Mouse (Mus musculus) intestine, postnatal 0 days (tissue): Measurements from ENCODE around the gene Dst. TPM values are rescaled to one million over a fixed set of nuclear protein-coding genes. Genes with fewer than 3 reads are reported as not detected.

Experiments
- ATAC-seq: fragments of 200-750 bp; cut with Nextera tagmentation; 2 replicates; pipeline ENCODE4 v1.8.0; 2017; ENCODE audit warnings: mild to moderate bottlenecking, moderate TSS enrichment, moderate library complexity
- H3K27ac ChIP-seq: fragments of 300-500 bp; sonication (generic); 2 replicates; pipeline ENCODE4 v1.5.1; 2014; ENCODE audit warnings: mild to moderate bottlenecking, low read depth, low read length, moderate library complexity
- H3K27me3 ChIP-seq: fragments of 300-500 bp; sonication (generic); replicated peaks from 2 replicates; pipeline ENCODE4 v1.6.1; 2014; ENCODE audit warnings: low read length, mixed read lengths; ENCODE audit not compliant: control insufficient read depth, insufficient read depth
- H3K36me3 ChIP-seq: fragments of 300-500 bp; sonication (generic); 2 replicates; pipeline ENCODE4 v1.6.1; 2014; ENCODE audit warnings: mild to moderate bottlenecking, moderate library complexity; ENCODE audit not compliant: control insufficient read depth, insufficient read depth
- H3K4me1 ChIP-seq: fragments of 300-500 bp; sonication (generic); replicated peaks from 2 replicates; pipeline ENCODE4 v1.6.1; 2014; ENCODE audit warnings: antibody characterized with exemption, low read length, mixed read lengths; ENCODE audit not compliant: control insufficient read depth, insufficient read depth
- H3K4me2 ChIP-seq: fragments of 300-500 bp; sonication (generic); replicated peaks from 2 replicates; pipeline ENCODE4 v1.6.1; 2014; ENCODE audit warnings: low read depth, mild to moderate bottlenecking, moderate library complexity
- H3K4me3 ChIP-seq: fragments of 300-500 bp; sonication (generic); 2 replicates; pipeline ENCODE4 v1.5.1; 2014; ENCODE audit warnings: low read depth, low read length
- H3K9ac ChIP-seq: fragments of 300-500 bp; sonication (generic); 2 replicates; pipeline ENCODE4 v1.6.1; 2014; ENCODE audit warnings: mild to moderate bottlenecking, low read depth, low read length
- H3K9me3 ChIP-seq: fragments of 300-500 bp; sonication (generic); 2 replicates; pipeline ENCODE4 v1.6.1; 2016; ENCODE audit warnings: mixed run types; ENCODE audit not compliant: control insufficient read depth
- CTCF ChIP-seq: sonication (generic); IDR thresholded peaks from 2 replicates; pipeline ENCODE4 v1.5.1; 2016; ENCODE audit warnings: low read depth, mild to moderate bottlenecking, control low read depth, antibody characterized with exemption, moderate library complexity
- WGBS: fragments of 180-500 bp; shearing (Covaris S2); extraction: QIAGEN DNeasy Blood & Tissue Kit; methylation state at CpG from one replicate; pipeline ENCODE4 v1.1.7; 2014; 5-methylcytosine and 5-hydroxymethylcytosine counted together
- polyA plus RNA-seq: library from polyadenylated mRNA; unstranded; fragments of >200 nt; fragmentation: Nextera tagmentation; extraction: Ambion mirVana; gene quantifications from 2 replicates; pipeline ENCODE4 v1.2.1, GENCODE M21; 2015

Gene Dst
- polyA plus RNA-seq, 1 experiment from 2014 or later, result 19.0 TPM

GRCm38 (mm10) chr1:34201483-34201882, 293.5 kb downstream of the Dst start:
- no peak for ATAC-seq
- 37% methylated on average over 4 of the region's 4 CpGs for WGBS
- peak; percentile 73 for TF ChIP-seq CTCF

GRCm38 (mm10) chr1:34211704-34212103, 303.7 kb downstream of the Dst start:
- Histone ChIP-seq H3K27ac (no peak overlapping the region), H3K36me3 (peaks cover 38% of the 10 kb centered on the region), H3K4me2 (no peak overlapping the region), H3K4me3 (no peak overlapping the region), H3K4me1 (no peaks in the 10 kb centered on the region), H3K9me3 (no peaks in the 10 kb centered on the region), H3K27me3 (no peaks in the 10 kb centered on the region), H3K9ac (no peak overlapping the region)
- WGBS, result 84% methylated on average over 3 of the region's 3 CpGs
- ATAC-seq, result no peak
- no peak for TF ChIP-seq CTCF

More at GRCm38 (mm10) chr1:34201483-34201882, 293.5 kb downstream of the Dst start:
- no peaks in the 10 kb centered on the region for H3K4me1 ChIP-seq
- peaks cover 65% of the 10 kb centered on the region for H3K36me3 ChIP-seq
- no peak overlapping the region for H3K27ac ChIP-seq
- H3K4me3 ChIP-seq, result no peak overlapping the region
- no peak overlapping the region for H3K9ac ChIP-seq
- no peaks in the 10 kb centered on the region for H3K9me3 ChIP-seq
- no peak overlapping the region for H3K4me2 ChIP-seq
- no peaks in the 10 kb centered on the region for H3K27me3 ChIP-seq

DNA sequence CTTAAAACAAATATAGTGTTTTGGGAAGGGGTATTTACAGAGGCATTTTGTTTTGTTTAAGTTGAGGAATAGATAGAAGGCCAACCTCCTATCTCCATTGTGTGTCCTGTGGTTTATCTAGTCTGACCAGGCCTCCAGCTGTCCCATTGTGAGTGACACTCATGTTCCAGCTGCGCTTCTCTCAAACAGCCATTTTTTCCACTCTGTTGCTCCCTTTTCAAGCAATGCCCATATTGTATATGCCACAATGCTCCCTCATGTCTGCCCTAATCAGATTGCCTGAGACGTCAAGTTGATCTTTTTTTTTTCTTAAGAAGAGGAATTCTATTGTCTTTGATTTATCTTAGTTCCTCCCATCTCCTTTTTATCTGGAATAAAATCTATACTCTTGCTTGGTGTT, 308.4 kb downstream of the Dst start:
- Histone ChIP-seq H3K27ac (no peak overlapping the region), H3K9me3 (no peaks in the 10 kb centered on the region), H3K27me3 (no peaks in the 10 kb centered on the region), H3K4me1 (no peaks in the 10 kb centered on the region), H3K36me3 (peaks cover 49% of the 10 kb centered on the region), H3K9ac (no peak overlapping the region), H3K4me3 (no peak overlapping the region), H3K4me2 (no peak overlapping the region)
- no peak for TF ChIP-seq CTCF
- no peak for ATAC-seq
- WGBS, result 78% methylated on average over 2 of the region's 2 CpGs

- no peak overlapping the region for H3K27ac ChIP-seq
- no peak overlapping the region for H3K9ac ChIP-seq
- H3K9me3 ChIP-seq, result no peaks in the 10 kb centered on the region
- ATAC-seq, result peak; percentile 59; the same call in 1 of the 2 replicates
- no peaks in the 10 kb centered on the region for H3K4me1 ChIP-seq
- 27% methylated on average over 6 of the region's 6 CpGs for WGBS
- H3K4me2 ChIP-seq, result no peak overlapping the region
- no peak overlapping the region for H3K4me3 ChIP-seq
- peaks cover 45% of the 10 kb centered on the region for H3K36me3 ChIP-seq
- peak; percentile 98 for TF ChIP-seq CTCF
- no peaks in the 10 kb centered on the region for H3K27me3 ChIP-seq
Observed at GRCm38 (mm10) chr1:34218323-34218722, 310.3 kb downstream of the Dst start.

DNA sequence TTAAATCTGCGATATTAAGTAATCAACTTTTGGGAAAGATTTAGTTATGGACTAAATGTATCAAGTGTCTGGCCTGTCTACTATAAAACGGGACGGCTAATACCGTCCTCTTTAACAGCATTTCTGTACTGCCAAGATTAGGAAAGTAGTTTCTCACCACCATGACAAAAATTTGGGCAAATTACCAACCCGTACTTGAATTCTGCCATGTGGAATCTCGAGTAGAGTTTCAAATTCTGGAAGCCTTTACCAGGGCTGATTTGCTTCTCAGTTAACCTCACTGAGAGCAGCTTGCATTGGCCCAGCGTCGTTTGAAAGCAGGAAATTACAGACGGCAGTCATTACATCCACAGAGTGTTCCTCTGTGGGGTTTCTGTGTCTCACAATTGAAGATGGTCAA, 310.8 kb downstream of the Dst start:
- no peak for TF ChIP-seq CTCF

GRCm38 (mm10) chr1:34220094-34220601, 312.1 kb downstream of the Dst start:
- Histone ChIP-seq H3K9ac (no peak overlapping the region), H3K36me3 (peaks cover 46% of the 10 kb centered on the region), H3K4me1 (no peaks in the 10 kb centered on the region), H3K4me2 (no peak overlapping the region), H3K27me3 (no peaks in the 10 kb centered on the region), H3K27ac (no peak overlapping the region), H3K4me3 (no peak overlapping the region), H3K9me3 (no peaks in the 10 kb centered on the region)
- TF ChIP-seq CTCF, result no peak
- 78% methylated on average over 11 of the region's 11 CpGs for WGBS
- no peak for ATAC-seq

More for the DNA sequence above, 310.8 kb downstream of the Dst start:
- Histone ChIP-seq H3K9ac (no peak overlapping the region), H3K27ac (no peak overlapping the region), H3K4me3 (no peak overlapping the region), H3K4me2 (no peak overlapping the region), H3K36me3 (peaks cover 46% of the 10 kb centered on the region), H3K9me3 (no peaks in the 10 kb centered on the region), H3K4me1 (no peaks in the 10 kb centered on the region), H3K27me3 (no peaks in the 10 kb centered on the region)
- 76% methylated on average over 9 of the region's 9 CpGs for WGBS
- ATAC-seq, result no peak

DNA sequence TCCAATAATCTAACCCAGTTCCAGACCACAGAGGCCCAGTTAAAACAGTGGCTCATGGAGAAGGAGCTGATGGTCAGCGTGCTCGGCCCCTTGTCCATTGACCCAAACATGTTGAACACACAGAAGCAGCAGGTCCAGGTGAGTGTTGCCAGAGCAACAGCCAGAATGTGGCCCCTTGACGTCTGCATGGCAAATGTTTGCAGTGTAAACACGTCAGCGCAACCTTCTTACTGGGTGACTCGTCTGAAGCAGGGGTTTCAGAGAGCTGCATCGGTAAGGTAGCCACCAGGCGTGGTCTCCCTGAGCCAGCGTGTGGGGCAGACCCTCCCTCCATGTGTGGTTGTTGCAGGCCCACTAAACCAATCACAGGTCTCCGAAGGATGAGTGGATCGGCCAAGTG, 315.8 kb downstream of the Dst start:
- Histone ChIP-seq H3K36me3 (peaks cover 54% of the 10 kb centered on the region), H3K9me3 (no peaks in the 10 kb centered on the region), H3K4me3 (no peak overlapping the region), H3K27ac (no peak overlapping the region), H3K4me1 (no peaks in the 10 kb centered on the region), H3K9ac (no peak overlapping the region), H3K27me3 (no peaks in the 10 kb centered on the region), H3K4me2 (no peak overlapping the region)
- ATAC-seq, result no peak
- 66% methylated on average over 11 of the region's 11 CpGs for WGBS
- TF ChIP-seq CTCF, result no peak
